Mouse (Mus musculus): Measurements from ENCODE around the gene Cdh23. TPM values are rescaled to one million over a fixed set of nuclear protein-coding genes. Genes with fewer than 3 reads are reported as not detected.

Gene Cdh23
- total RNA-seq, 1 experiment: 2.3 TPM

GRCm38 (mm10) chr10:60405460-60406177 is 290.7 kb downstream of the Cdh23 start:
- Histone ChIP-seq H3K4me3 (ENCODE audit: insufficient read depth in 1 of 2, low read depth in 1 of 2, low read length in 2 of 2, poor library complexity in 1 of 2, severe bottlenecking in 1 of 2) (no peak overlapping the region), H3K4me1 (ENCODE audit: control insufficient read depth in 2 of 2, insufficient read depth in 2 of 2, low read length in 2 of 2, poor library complexity in 1 of 2) (no peaks in the 10 kb centered on the region), H3K27ac (ENCODE audit: insufficient read depth, low read depth, low read length, poor library complexity, severe bottlenecking) (no peak overlapping the region), H3K9ac (ENCODE audit: insufficient read depth, low read depth, low read length, poor library complexity, severe bottlenecking) (no peak overlapping the region), H3K9me3 (ENCODE audit: control insufficient read depth, insufficient read depth, low read depth, low read length) (no peaks in the 10 kb centered on the region), H3K36me3 (ENCODE audit: control insufficient read depth, insufficient read depth, low read length, poor library complexity, severe bottlenecking) (no peaks in the 10 kb centered on the region)
- no peak for DNase-seq (ENCODE audit: low read depth, low spot score)
- TF ChIP-seq HCFC1 (IDR thresholded peaks at IDR 0.05; ENCODE audit: borderline replicate concordance, insufficient read depth, low read length): no peak
- no peak for TF ChIP-seq MAFK (IDR thresholded peaks at IDR 0.05; ENCODE audit: insufficient read depth, low read depth, low read length)
- TF ChIP-seq CHD2 (IDR thresholded peaks at IDR 0.05; ENCODE audit: low read depth, low read length): no peak
- no peak for TF ChIP-seq ZNF384 (IDR thresholded peaks at IDR 0.05; ENCODE audit: low read depth, low read length)
- TF ChIP-seq ZC3H11A (IDR thresholded peaks at IDR 0.05; ENCODE audit: borderline replicate concordance, low read depth, low read length): no peak
- in situ Hi-C loops (cut with MboI; ENCODE audit: low sequenced_read_pairs in 2 of 2, unreplicated experiment in 2 of 2): loop anchor here in 1 of 2 experiments (10.0 kb wide), 1 partner anchor 101 kb away; no protein-coding TSS in a partner anchor

GRCm38 (mm10) chr10:60400507-60401295 is 295.6 kb downstream of the Cdh23 start:
- DNase-seq (ENCODE audit: low read depth, low spot score): no peak
- TF ChIP-seq ZC3H11A (IDR thresholded peaks at IDR 0.05; ENCODE audit: borderline replicate concordance, low read depth, low read length) (no peak), CHD2 (IDR thresholded peaks at IDR 0.05; ENCODE audit: low read depth, low read length) (no peak), MAFK (IDR thresholded peaks at IDR 0.05; ENCODE audit: insufficient read depth, low read depth, low read length) (no peak), ZNF384 (IDR thresholded peaks at IDR 0.05; ENCODE audit: low read depth, low read length) (no peak), HCFC1 (IDR thresholded peaks at IDR 0.05; ENCODE audit: borderline replicate concordance, insufficient read depth, low read length) (no peak)
- no peaks in the 10 kb centered on the region for H3K9me3 ChIP-seq (ENCODE audit: control insufficient read depth, insufficient read depth, low read depth, low read length)
- in situ Hi-C loops (cut with MboI; ENCODE audit: low sequenced_read_pairs in 2 of 2, unreplicated experiment in 2 of 2): loop anchor here in 1 of 2 experiments (10.0 kb wide), 1 partner anchor 96 kb away; no protein-coding TSS in a partner anchor
- H3K4me3 ChIP-seq (ENCODE audit: insufficient read depth in 1 of 2, low read depth in 1 of 2, low read length in 2 of 2, poor library complexity in 1 of 2, severe bottlenecking in 1 of 2): no peak overlapping the region
- no peaks in the 10 kb centered on the region for H3K4me1 ChIP-seq (ENCODE audit: control insufficient read depth in 2 of 2, insufficient read depth in 2 of 2, low read length in 2 of 2, poor library complexity in 1 of 2)
- H3K36me3 ChIP-seq (ENCODE audit: control insufficient read depth, insufficient read depth, low read length, poor library complexity, severe bottlenecking): no peaks in the 10 kb centered on the region
- H3K27ac ChIP-seq (ENCODE audit: insufficient read depth, low read depth, low read length, poor library complexity, severe bottlenecking): no peak overlapping the region
- no peak overlapping the region for H3K9ac ChIP-seq (ENCODE audit: insufficient read depth, low read depth, low read length, poor library complexity, severe bottlenecking)

- DNase-seq (ENCODE audit: low read depth, low spot score): no peak
- no peaks in the 10 kb centered on the region for H3K4me1 ChIP-seq (ENCODE audit: control insufficient read depth in 2 of 2, insufficient read depth in 2 of 2, low read length in 2 of 2, poor library complexity in 1 of 2)
- no peak within 1 kb of the TSS for H3K9ac ChIP-seq (ENCODE audit: insufficient read depth, low read depth, low read length, poor library complexity, severe bottlenecking)
- no peak within 1 kb of the TSS for H3K27ac ChIP-seq (ENCODE audit: insufficient read depth, low read depth, low read length, poor library complexity, severe bottlenecking)
- in situ Hi-C loops (cut with MboI; ENCODE audit: low sequenced_read_pairs in 2 of 2, unreplicated experiment in 2 of 2): no loop called here
- no peak within 1 kb of the TSS for H3K4me3 ChIP-seq (ENCODE audit: insufficient read depth in 1 of 2, low read depth in 1 of 2, low read length in 2 of 2, poor library complexity in 1 of 2, severe bottlenecking in 1 of 2)
- H3K36me3 ChIP-seq (ENCODE audit: control insufficient read depth, insufficient read depth, low read length, poor library complexity, severe bottlenecking): no peaks in the 10 kb centered on the region
- TF ChIP-seq ZNF384 (IDR thresholded peaks at IDR 0.05; ENCODE audit: low read depth, low read length) (no peak), MAFK (IDR thresholded peaks at IDR 0.05; ENCODE audit: insufficient read depth, low read depth, low read length) (no peak), CHD2 (IDR thresholded peaks at IDR 0.05; ENCODE audit: low read depth, low read length) (no peak), HCFC1 (IDR thresholded peaks at IDR 0.05; ENCODE audit: borderline replicate concordance, insufficient read depth, low read length) (no peak), ZC3H11A (IDR thresholded peaks at IDR 0.05; ENCODE audit: borderline replicate concordance, low read depth, low read length) (no peak)
- H3K9me3 ChIP-seq (ENCODE audit: control insufficient read depth, insufficient read depth, low read depth, low read length): no peaks in the 10 kb centered on the region
Observed at GRCm38 (mm10) chr10:60399449-60399848, 296.8 kb downstream of the Cdh23 start, which contains the start of gene Gm17455. TSS of gene Gm17455 (plus strand) at chr10:60399726.

- in situ Hi-C loops (cut with MboI; ENCODE audit: low sequenced_read_pairs in 2 of 2, unreplicated experiment in 2 of 2): no loop called here
- no peak for TF ChIP-seq HCFC1 (IDR thresholded peaks at IDR 0.05; ENCODE audit: borderline replicate concordance, insufficient read depth, low read length)
- TF ChIP-seq MAFK (IDR thresholded peaks at IDR 0.05; ENCODE audit: insufficient read depth, low read depth, low read length): no peak
- TF ChIP-seq ZC3H11A (IDR thresholded peaks at IDR 0.05; ENCODE audit: borderline replicate concordance, low read depth, low read length): no peak
- TF ChIP-seq ZNF384 (IDR thresholded peaks at IDR 0.05; ENCODE audit: low read depth, low read length): no peak
- no peak for TF ChIP-seq CHD2 (IDR thresholded peaks at IDR 0.05; ENCODE audit: low read depth, low read length)
- Histone ChIP-seq H3K36me3 (ENCODE audit: control insufficient read depth, insufficient read depth, low read length, poor library complexity, severe bottlenecking) (no peaks in the 10 kb centered on the region), H3K4me3 (ENCODE audit: insufficient read depth in 1 of 2, low read depth in 1 of 2, low read length in 2 of 2, poor library complexity in 1 of 2, severe bottlenecking in 1 of 2) (no peak overlapping the region), H3K27ac (ENCODE audit: insufficient read depth, low read depth, low read length, poor library complexity, severe bottlenecking) (no peak overlapping the region), H3K9ac (ENCODE audit: insufficient read depth, low read depth, low read length, poor library complexity, severe bottlenecking) (no peak overlapping the region), H3K4me1 (ENCODE audit: control insufficient read depth in 2 of 2, insufficient read depth in 2 of 2, low read length in 2 of 2, poor library complexity in 1 of 2) (no peaks in the 10 kb centered on the region), H3K9me3 (ENCODE audit: control insufficient read depth, insufficient read depth, low read depth, low read length) (no peaks in the 10 kb centered on the region)
- no peak for DNase-seq (ENCODE audit: low read depth, low spot score)
Observed at GRCm38 (mm10) chr10:60398051-60398814, 298.1 kb downstream of the Cdh23 start.
